Mouse (Mus musculus) kidney, adult 9 months (tissue): ENCODE data around the gene Zfp593.
A peak's percentile ranks its signal among the peaks of the same experiment; 100 is the strongest.
"Not testable (repeated sequence)": the region's sequence is repeated elsewhere in the genome, so short reads cannot be mapped to it uniquely, and the experiment has no call there.

Experiments used
- DNase-seq: peaks from one replicate; pipeline ENCODE4 v3.0.0; 2022

Gene Zfp593

GRCm38 (mm10) chr4:134245148-134245843 lies at the start of gene Zfp593:
Zfp593 (minus strand) TSS chr4:134245592.
- DNase-seq: peak; percentile 95

- no peak for DNase-seq
These were observed 48.3 kb upstream of the Zfp593 start for GRCm38 (mm10) chr4:134293692-134294163.

DNA sequence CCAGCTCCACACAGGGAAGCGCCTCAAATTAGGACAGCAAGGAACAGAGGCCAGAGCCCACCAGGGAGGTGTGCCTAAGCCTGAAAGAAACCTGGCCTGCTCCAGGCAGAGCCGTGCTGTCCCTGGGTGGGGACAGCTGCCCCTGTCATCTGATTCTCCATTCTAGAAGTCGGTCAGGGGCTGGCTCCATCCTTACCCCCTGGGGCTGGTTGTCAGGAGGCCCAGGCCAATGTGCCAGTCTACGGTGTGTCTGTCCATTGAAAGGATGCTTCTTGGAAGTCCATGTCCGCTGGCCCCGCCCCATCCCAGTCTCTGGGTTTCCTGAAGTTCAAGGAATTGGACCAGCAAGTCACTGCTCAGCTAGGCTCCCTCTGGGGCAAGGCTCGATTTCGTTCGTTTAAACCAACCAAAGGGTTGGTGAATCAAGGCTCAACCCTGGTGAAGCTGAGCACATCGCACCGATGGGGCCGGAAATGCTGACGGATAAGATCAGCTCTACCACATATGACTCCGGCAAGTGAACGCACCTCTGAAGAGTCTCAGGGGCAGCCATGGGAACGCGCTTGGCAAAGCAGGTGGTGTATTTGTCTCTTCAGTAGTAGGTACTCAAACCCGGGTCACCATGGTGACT lies 47.8 kb upstream of the Zfp593 start:
- no peak for DNase-seq

DNA sequence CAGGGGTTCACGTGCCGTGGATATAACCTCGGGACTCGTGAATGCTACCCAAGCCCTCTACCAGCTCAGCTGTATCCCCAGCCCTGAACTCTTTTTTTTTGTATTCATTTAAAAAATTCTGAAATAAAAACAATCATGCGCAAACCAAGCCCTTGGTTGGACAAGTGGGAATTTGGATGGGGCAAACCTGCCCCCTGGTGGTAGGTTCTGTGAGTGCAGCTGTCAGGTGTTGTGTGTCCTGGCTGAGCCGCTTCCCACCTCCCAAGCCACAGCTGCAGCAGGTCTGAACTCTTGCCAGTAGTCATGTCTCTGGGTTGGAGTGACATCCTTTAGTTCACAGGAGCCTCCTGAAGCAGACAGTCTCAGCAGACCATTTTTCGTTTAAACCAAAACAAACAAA lies 46.7 kb upstream of the Zfp593 start:
- DNase-seq: peak; percentile 74

DNA sequence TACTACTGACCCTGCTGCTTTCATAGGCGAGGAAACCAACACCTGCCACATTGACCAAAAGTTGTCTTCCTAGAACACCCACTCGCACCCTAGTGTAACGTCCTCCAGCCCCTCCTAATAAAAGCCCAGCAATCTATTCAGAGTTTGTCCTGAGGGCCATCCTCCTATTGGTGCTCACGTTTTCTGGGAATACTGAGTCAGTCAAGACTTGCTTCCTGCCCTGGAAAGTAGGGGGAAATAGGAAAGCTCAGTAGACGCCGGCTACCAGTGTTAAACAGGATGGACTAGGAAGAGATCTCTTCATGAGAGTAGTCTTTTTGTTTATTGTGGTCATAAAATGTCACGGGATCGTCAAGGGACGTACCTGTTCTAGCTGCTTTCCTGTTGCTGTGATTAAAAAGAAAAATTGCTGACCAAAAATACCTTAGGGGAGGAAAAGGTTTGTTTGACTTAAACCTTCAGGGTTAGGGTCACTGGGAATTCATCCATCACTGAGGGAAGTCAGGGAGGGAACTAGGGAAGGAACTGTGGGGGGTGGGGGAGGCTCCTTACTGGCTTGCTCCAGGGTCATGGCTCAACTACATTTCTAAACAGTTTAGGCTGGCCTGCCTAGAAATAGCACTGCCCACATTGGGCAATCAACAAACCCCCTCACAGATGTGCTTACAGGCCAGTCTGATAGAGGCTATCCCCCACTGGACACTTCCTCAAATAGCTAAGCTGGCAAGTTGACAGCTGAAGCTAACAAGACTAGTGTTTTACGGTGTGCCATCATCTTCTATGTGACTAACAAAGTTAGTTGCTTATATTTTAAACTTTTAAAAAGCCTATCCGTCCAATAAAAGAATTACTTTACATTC lies 43.2 kb upstream of the Zfp593 start:
- no peak for DNase-seq

- peak; percentile 79 for DNase-seq
These were observed 42.2 kb upstream of the Zfp593 start, which contains the start of gene Pdik1l for GRCm38 (mm10) chr4:134287575-134288025. Pdik1l (minus strand) TSS chr4:134287895.

DNA sequence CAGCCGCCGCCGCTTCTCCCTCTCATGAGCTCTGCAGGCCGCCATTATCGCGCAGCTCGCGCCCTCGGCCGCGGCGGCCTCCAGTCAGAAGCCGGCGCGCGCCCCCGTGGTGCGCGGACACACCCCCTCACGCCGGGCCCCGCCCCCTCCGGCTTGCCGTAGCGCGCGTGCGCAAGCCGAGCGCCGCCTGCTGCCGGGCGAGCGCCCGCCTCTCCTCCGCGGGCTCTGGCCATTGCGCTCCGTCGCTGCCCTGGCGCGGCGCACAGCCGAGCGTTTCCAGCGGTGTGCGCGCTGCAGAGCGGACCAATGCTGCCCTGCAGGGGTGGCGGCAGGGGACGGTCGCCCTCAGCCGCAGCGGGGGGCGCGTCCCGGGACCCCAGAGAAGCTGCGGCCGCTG lies 41.8 kb upstream of the Zfp593 start:
- peak; percentile 96 for DNase-seq

DNA sequence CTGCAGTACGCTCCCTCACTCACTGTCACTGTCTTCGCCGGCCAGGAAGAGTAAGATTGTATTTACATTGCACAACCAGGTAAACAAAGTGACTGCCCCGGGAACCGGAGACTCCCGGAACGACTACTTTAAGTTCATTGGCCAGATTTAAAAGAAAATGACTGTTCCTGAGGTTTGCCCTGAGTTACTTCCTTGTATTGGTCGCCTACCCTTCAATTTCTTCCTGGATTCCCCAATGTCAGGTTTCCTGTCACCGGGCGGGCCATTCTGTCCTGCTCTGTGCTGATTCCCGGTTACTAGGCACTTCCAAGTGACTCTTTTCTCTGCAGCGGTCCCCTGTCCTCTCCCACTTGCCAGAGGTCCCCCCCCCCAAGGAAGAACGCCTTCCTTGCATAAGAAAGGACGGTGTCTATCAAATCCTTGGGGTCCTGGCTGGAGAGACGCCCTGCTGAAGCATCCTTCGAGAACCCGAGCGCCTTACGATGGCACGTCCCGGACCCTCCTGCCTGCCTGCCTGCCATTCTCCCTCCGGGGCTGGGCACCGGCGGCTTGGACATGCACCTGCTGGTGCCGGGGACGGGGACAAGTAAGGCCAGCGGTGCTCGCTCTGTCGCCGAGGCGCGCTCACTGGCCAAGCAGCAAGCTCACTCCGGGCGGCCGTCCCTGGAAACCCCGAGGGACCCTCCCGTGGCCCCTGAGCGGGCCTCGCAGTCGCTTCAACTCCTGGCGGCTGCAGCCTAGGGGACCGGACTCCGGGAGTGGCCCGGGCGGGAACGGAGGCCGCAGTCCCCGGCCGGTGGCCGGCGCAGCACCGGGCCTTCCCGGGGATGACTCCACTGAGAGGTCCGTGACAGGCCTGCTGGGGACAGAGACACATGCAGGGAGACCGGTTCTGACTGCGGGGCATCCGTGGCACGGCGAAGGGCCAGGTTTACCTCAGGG lies 41.1 kb upstream of the Zfp593 start:
- no peak for DNase-seq

DNA sequence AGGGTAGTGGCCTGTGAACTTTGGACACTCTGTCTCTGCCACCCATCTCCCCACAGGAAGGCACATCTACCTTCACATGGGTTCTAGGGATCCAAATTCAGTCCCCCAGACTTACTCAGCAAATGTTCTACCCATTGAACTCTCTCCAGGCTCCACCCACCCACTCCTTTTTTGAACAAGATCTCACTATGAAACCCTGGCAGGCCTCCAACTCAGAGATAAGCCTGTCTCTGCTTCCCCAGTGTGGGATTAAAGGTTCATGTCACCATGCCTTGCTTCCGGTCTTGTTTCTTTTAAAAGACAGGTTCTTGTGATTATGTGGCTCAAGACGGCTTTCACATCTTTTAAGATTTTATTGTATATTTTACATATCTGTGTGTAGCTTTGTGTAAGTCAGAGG lies 39.5 kb upstream of the Zfp593 start:
- DNase-seq: no peak

GRCm38 (mm10) chr4:134273417-134274345 lies 28.3 kb upstream of the Zfp593 start:
- no peak for DNase-seq

GRCm38 (mm10) chr4:134272731-134273416 lies 27.5 kb upstream of the Zfp593 start:
- DNase-seq: no peak

DNA sequence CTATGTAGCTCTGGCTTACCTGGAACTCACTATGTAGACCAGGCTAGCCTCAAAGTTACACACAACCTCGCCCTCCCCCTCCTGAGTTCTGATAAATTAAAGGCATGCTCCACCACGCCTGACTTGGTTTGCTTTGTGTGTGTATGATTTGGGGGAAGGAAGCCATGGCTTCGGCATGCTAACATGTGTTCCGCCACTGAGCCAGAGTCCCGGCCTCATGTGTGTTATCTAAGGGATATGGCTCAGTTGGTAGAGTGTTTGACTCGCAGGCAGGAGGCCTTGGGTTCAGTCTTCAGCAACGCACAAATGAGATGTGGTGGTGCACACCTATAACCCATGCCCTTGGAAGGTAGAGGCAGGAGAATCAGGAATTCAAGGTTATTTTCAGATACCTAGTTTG lies 26.6 kb upstream of the Zfp593 start:
- no peak for DNase-seq

DNA sequence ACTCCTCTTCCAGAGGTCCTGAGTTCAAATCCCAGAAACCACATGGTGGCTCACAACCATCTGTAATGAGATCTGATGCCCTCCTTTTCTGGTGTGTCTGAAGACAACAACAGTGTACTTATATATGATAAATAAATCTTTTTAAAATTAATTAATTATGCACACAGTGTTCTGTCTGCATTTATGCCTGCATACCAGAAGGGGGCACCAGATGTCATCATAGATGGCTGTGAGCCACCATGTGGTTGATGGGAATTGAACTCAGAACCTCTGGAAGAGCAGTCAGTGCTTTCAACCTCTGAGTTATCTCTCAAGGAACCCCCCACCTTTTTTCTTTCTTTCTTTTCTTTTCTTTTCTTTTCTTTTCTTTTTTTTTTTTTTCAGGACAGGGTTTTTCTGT lies 24.2 kb upstream of the Zfp593 start:
- not testable (repeated sequence) for DNase-seq

GRCm38 (mm10) chr4:134268102-134268655 lies 22.8 kb upstream of the Zfp593 start:
- no peak for DNase-seq

DNA sequence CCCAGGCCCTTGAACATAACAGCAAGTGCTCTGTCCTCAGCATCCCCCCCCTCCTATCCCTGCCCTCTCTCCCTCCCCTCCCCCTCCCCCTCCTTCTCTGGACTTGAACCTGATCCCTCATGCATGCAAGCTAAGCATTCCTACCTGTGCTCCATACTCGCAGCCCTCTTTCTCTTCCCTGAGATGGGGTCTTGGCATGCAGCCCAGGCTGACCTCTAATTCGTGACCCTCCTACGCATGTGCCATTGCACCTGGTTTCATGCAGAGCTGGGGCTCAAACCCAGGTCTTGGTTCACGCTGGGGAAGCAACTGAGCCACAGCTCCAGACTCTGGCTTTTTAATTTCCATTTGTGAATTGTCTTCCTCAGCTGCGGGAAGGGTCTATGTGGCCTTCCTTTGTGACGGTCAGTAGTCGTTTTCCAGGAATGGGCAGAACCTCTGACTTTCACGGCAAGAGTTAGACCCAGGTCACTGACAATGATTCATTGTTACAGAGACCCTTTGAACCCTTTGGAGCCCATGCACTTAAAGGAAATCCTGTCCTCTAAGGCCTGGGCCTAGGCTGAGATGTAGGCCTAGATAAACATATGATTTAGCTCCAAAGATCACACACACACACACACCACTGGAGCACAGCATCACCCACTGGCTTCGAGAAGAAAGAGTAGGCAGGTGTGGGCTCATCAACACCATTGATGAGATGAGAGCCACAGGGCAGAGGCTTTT lies 20.6 kb upstream of the Zfp593 start:
- no peak for DNase-seq

DNA sequence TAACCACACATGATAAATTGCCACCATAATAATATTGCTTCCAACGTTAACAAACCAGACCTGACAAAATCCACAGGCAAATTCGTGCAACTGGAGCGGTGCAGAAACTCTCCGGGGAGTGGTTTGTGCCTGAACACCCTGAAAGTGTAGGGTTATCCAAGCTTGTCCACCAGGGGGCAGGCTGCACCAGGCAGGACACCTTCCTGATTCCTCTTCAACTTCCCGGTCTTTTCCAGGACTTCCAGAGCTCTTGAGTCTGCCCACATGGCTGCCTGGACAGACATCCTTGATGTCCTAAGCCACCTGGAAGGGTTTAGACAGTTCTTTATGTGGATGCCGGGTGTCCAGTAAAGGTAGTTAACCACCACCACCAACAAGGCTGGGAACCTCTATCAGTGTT lies 17.8 kb upstream of the Zfp593 start:
- peak; percentile 81 for DNase-seq

- no peak for DNase-seq
These were observed 13.0 kb upstream of the Zfp593 start for GRCm38 (mm10) chr4:134258354-134258753.

GRCm38 (mm10) chr4:134257198-134258009 lies 12.0 kb upstream of the Zfp593 start:
- DNase-seq: no peak
